Mouse (Mus musculus) erythroblast, embryonic 14.5 days (primary cell): ENCODE data around the gene Cflar. TPM values are rescaled to one million over a fixed set of nuclear protein-coding genes. Genes with fewer than 3 reads are reported as not detected.

Source experiments
- H3K27me3 ChIP-seq: 2 replicates; pipeline ENCODE4 v1.6.1; 2012; ENCODE audit warnings: inconsistent platforms; ENCODE audit not compliant: control insufficient read depth
- H3K36me3 ChIP-seq: 2 replicates; pipeline ENCODE4 v1.6.1; 2012; ENCODE audit warnings: mild to moderate bottlenecking, inconsistent platforms; ENCODE audit not compliant: control insufficient read depth
- H3K4me1 ChIP-seq: 2 replicates; pipeline ENCODE4 v1.6.1; 2012; ENCODE audit warnings: inconsistent platforms; ENCODE audit not compliant: control insufficient read depth
- H3K4me3 ChIP-seq: replicated peaks from 2 replicates; pipeline ENCODE3; 2012; ENCODE audit warnings: moderate library complexity, mild to moderate bottlenecking, inconsistent platforms
- H3K9me3 ChIP-seq: 2 replicates; pipeline ENCODE4 v1.6.1; 2012; ENCODE audit warnings: low read length, inconsistent platforms, mixed read lengths; ENCODE audit not compliant: control insufficient read depth
- GATA1 ChIP-seq: IDR thresholded peaks from 2 replicates; pipeline ENCODE4 v1.6.1; 2012; ENCODE audit warnings: low read length, inconsistent platforms, mixed read lengths
- TAL1 ChIP-seq: IDR thresholded peaks from 3 replicates; pipeline ENCODE4 v1.6.1; 2012; ENCODE audit warnings: low read length, inconsistent platforms, mixed read lengths
- polyA plus RNA-seq: library from polyadenylated mRNA; stranded (reverse); fragments of >175 nt; gene quantifications from 2 replicates; pipeline ENCODE4 v1.2.3, GENCODE M21; 2012

Cflar gene
- polyA plus RNA-seq, 1 experiment, result 0.04 TPM

GRCm38 (mm10) chr1:58802322-58803273 is 91.3 kb downstream of the Cflar start:
- Histone ChIP-seq H3K4me1 (peaks cover 6% of the 10 kb centered on the region), H3K9me3 (no peaks in the 10 kb centered on the region), H3K27me3 (no peaks in the 10 kb centered on the region), H3K36me3 (peaks cover 12% of the 10 kb centered on the region), H3K4me3 (peak overlapping the region; percentile 1)
- TF ChIP-seq TAL1 (no peak), GATA1 (no peak)

GRCm38 (mm10) chr1:58803531-58803930 is 92.2 kb downstream of the Cflar start:
- TF ChIP-seq GATA1 (no peak), TAL1 (no peak)
- H3K4me3 ChIP-seq, result no peak overlapping the region
- H3K4me1 ChIP-seq, result peaks cover 6% of the 10 kb centered on the region
- H3K9me3 ChIP-seq, result no peaks in the 10 kb centered on the region
- no peaks in the 10 kb centered on the region for H3K27me3 ChIP-seq
- H3K36me3 ChIP-seq, result peaks cover 11% of the 10 kb centered on the region

- Histone ChIP-seq H3K36me3 (0 out of 2 replicates have a peak, but pooled peaks cover 2% of the 10 kb centered on the region), H3K4me3 (no peak overlapping the region), H3K9me3 (no peaks in the 10 kb centered on the region), H3K27me3 (no peaks in the 10 kb centered on the region), H3K4me1 (peaks cover 6% of the 10 kb centered on the region)
- no peak for TF ChIP-seq GATA1
- TF ChIP-seq TAL1, result no peak
Measured at GRCm38 (mm10) chr1:58806651-58807050, 95.3 kb downstream of the Cflar start.

Other genes with a start within 250 kb of the Cflar start
- gene Orc2, start 206.4 kb upstream of the Cflar start, polyA plus RNA-seq, result 2.7 and 2.8 TPM in 2 replicates
- gene Fam126b, start 125.2 kb upstream of the Cflar start, polyA plus RNA-seq, result 0.03 TPM in 2 replicates
- 0.62 and 1.2 TPM in 2 replicates for gene Ndufb3, start 125.1 kb upstream of the Cflar start, polyA plus RNA-seq
- gene Als2cr12, start 15.5 kb upstream of the Cflar start, polyA plus RNA-seq, result not detected in 2 replicates
- 0.05 and 0.08 TPM in 2 replicates for gene Casp8, start 83.9 kb downstream of the Cflar start, polyA plus RNA-seq